Mouse (Mus musculus) cortical plate, adult 2 months (tissue): ENCODE results near the gene Ubtf.

Source experiments
- CTCF ChIP-seq: fragments of 200-500 bp; IDR thresholded peaks from 2 replicates; pipeline ENCODE4 v1.5.1; 2011; ENCODE audit warnings: mild to moderate bottlenecking, control low read depth, low read length; ENCODE audit not compliant: insufficient read depth; ENCODE audit errors: extremely low read depth
- POLR2A ChIP-seq: fragments of 200-500 bp; IDR thresholded peaks from 2 replicates; pipeline ENCODE4 v1.6.1; 2011; ENCODE audit warnings: mild to moderate bottlenecking, low read length, control low read depth; ENCODE audit not compliant: insufficient read depth; ENCODE audit errors: extremely low read depth

DNA sequence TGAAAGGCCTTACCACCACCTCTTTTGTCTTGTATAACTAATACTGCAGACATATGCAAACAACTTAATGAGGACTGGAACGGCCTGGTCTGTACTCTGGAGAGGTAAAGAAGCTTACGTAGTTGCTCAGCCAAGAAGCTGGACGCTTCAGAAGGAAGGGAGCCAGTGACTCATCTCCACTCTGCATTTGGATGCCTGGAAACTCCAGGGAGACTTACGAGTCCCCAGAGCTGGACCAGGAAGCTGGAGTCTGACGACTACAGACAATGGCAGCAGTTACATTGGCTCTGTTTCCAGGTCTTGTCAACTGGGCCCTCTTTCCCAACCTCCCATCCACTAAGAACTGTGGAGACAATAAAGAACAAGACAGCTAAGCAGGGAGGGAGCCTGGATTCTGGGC, 7.7 kb upstream of the Ubtf start:
- no peak for TF ChIP-seq CTCF
- TF ChIP-seq POLR2A: no peak
